Mouse (Mus musculus) neural tube, embryonic 12.5 days (tissue): Measurements from ENCODE around the gene Chrm1. TPM values are rescaled to one million over a fixed set of nuclear protein-coding genes. Genes with fewer than 3 reads are reported as not detected.

Experiments used
- ATAC-seq: fragments of 200-750 bp; cut with Nextera tagmentation; 2 replicates; pipeline ENCODE4 v1.8.0; 2017; ENCODE audit warnings: low read depth, mild to moderate bottlenecking, moderate TSS enrichment, moderate library complexity; ENCODE audit not compliant: low FRiP score
- H3K27ac ChIP-seq: fragments of 300-500 bp; sonication (generic); 2 replicates; pipeline ENCODE4 v1.5.1; 2016
- H3K27me3 ChIP-seq: fragments of 300-500 bp; sonication (generic); replicated peaks from 2 replicates; pipeline ENCODE4 v1.6.1; 2016; ENCODE audit warnings: mild to moderate bottlenecking
- H3K36me3 ChIP-seq: fragments of 300-500 bp; sonication (generic); 2 replicates; pipeline ENCODE4 v1.6.1; 2016; ENCODE audit warnings: mild to moderate bottlenecking
- H3K4me1 ChIP-seq: fragments of 300-500 bp; sonication (generic); 2 replicates; pipeline ENCODE4 v1.6.1; 2016
- H3K4me2 ChIP-seq: fragments of 300-500 bp; sonication (generic); replicated peaks from 2 replicates; pipeline ENCODE4 v1.6.1; 2016; ENCODE audit warnings: mild to moderate bottlenecking
- H3K4me3 ChIP-seq: fragments of 300-500 bp; sonication (generic); 2 replicates; pipeline ENCODE4 v1.5.1; 2016
- H3K9ac ChIP-seq: fragments of 300-500 bp; sonication (generic); 2 replicates; pipeline ENCODE4 v1.6.1; 2016; ENCODE audit warnings: mild to moderate bottlenecking
- H3K9me3 ChIP-seq: fragments of 300-500 bp; sonication (generic); 2 replicates; pipeline ENCODE4 v1.6.1; 2016; ENCODE audit warnings: mild to moderate bottlenecking
- WGBS: fragments of 180-500 bp; shearing (Covaris S2); methylation state at CpG from one replicate; pipeline ENCODE4 v1.1.7; 2016; 5-methylcytosine and 5-hydroxymethylcytosine counted together
- polyA plus RNA-seq: library from polyadenylated mRNA; unstranded; fragments of >200 nt; fragmentation: Nextera tagmentation; extraction: Ambion mirVana; gene quantifications from 2 replicates; pipeline ENCODE4 v1.2.1, GENCODE M21; 2016

The Chrm1 gene
- polyA plus RNA-seq, result 0.17 and 0.20 TPM in 2 replicates

- Histone ChIP-seq H3K27ac (no peak within 1 kb of the TSS), H3K9me3 (no peaks in the 10 kb centered on the region), H3K4me2 (peak within 1 kb of the TSS; percentile 89), H3K9ac (no peak within 1 kb of the TSS), H3K27me3 (no peaks in the 10 kb centered on the region; the same call in 1 of the 2 replicates), H3K36me3 (no peaks in the 10 kb centered on the region), H3K4me1 (peaks cover 9% of the 10 kb centered on the region; the same call in 1 of the 2 replicates), H3K4me3 (no peak within 1 kb of the TSS)
- 81% methylated on average over 9 of the region's 9 CpGs for WGBS
- no peak for ATAC-seq
Measured at GRCm38 (mm10) chr19:8663360-8663839, at the start of gene Chrm1. Gene Chrm1 (plus strand): TSS chr19:8663789.

GRCm38 (mm10) chr19:8614343-8614742 lies 49.2 kb upstream of the Chrm1 start:
- H3K4me3 ChIP-seq, result no peak overlapping the region
- no peak overlapping the region for H3K9ac ChIP-seq
- H3K36me3 ChIP-seq, result no peaks in the 10 kb centered on the region
- no peaks in the 10 kb centered on the region for H3K9me3 ChIP-seq
- WGBS, result 55% methylated on average over 2 of the region's 2 CpGs
- no peak overlapping the region for H3K4me2 ChIP-seq
- H3K27me3 ChIP-seq, result no peaks in the 10 kb centered on the region
- no peaks in the 10 kb centered on the region for H3K4me1 ChIP-seq
- ATAC-seq, result no peak
- no peak overlapping the region for H3K27ac ChIP-seq

- no peak overlapping the region for H3K9ac ChIP-seq
- H3K9me3 ChIP-seq, result no peaks in the 10 kb centered on the region
- WGBS, result 75% methylated on average over 4 of the region's 4 CpGs
- H3K27me3 ChIP-seq, result no peaks in the 10 kb centered on the region
- no peaks in the 10 kb centered on the region for H3K36me3 ChIP-seq
- ATAC-seq, result no peak
- H3K4me3 ChIP-seq, result no peak overlapping the region
- H3K4me2 ChIP-seq, result no peak overlapping the region
- H3K4me1 ChIP-seq, result no peaks in the 10 kb centered on the region
- no peak overlapping the region for H3K27ac ChIP-seq
Measured at GRCm38 (mm10) chr19:8616314-8616713, 47.3 kb upstream of the Chrm1 start.

GRCm38 (mm10) chr19:8617904-8618303 lies 45.7 kb upstream of the Chrm1 start, which contains the start of gene Slc22a6:
Gene Slc22a6 (plus strand): TSS chr19:8618039.
- Histone ChIP-seq H3K27ac (no peak within 1 kb of the TSS), H3K4me3 (no peak within 1 kb of the TSS), H3K4me2 (no peak within 1 kb of the TSS), H3K27me3 (no peaks in the 10 kb centered on the region), H3K9ac (no peak within 1 kb of the TSS), H3K36me3 (no peaks in the 10 kb centered on the region), H3K9me3 (no peaks in the 10 kb centered on the region), H3K4me1 (no peaks in the 10 kb centered on the region)
- ATAC-seq, result no peak
- WGBS, result 24% methylated on average over 7 of the region's 7 CpGs

- 93% methylated on average over 7 of the region's 7 CpGs for WGBS
- ATAC-seq, result no peak
- Histone ChIP-seq H3K9ac (no peak overlapping the region), H3K4me2 (no peak overlapping the region), H3K27ac (no peak overlapping the region), H3K36me3 (no peaks in the 10 kb centered on the region), H3K27me3 (no peaks in the 10 kb centered on the region), H3K4me3 (no peak overlapping the region), H3K4me1 (no peaks in the 10 kb centered on the region), H3K9me3 (no peaks in the 10 kb centered on the region)
Measured at GRCm38 (mm10) chr19:8621098-8621497, 42.5 kb upstream of the Chrm1 start.

- H3K9ac ChIP-seq, result no peak overlapping the region
- no peaks in the 10 kb centered on the region for H3K36me3 ChIP-seq
- no peak overlapping the region for H3K27ac ChIP-seq
- no peak for ATAC-seq
- H3K9me3 ChIP-seq, result no peaks in the 10 kb centered on the region
- WGBS, result 76% methylated on average over 2 of the region's 2 CpGs
- no peaks in the 10 kb centered on the region for H3K27me3 ChIP-seq
- no peak overlapping the region for H3K4me3 ChIP-seq
- no peaks in the 10 kb centered on the region for H3K4me1 ChIP-seq
- H3K4me2 ChIP-seq, result no peak overlapping the region
Measured at GRCm38 (mm10) chr19:8630249-8630648, 33.3 kb upstream of the Chrm1 start.

GRCm38 (mm10) chr19:8630826-8631225 lies 32.8 kb upstream of the Chrm1 start:
- Histone ChIP-seq H3K9ac (no peak overlapping the region), H3K27ac (no peak overlapping the region), H3K9me3 (no peaks in the 10 kb centered on the region), H3K27me3 (no peaks in the 10 kb centered on the region), H3K4me2 (no peak overlapping the region), H3K4me3 (no peak overlapping the region), H3K4me1 (no peaks in the 10 kb centered on the region), H3K36me3 (no peaks in the 10 kb centered on the region)
- 86% methylated on average over 6 of the region's 6 CpGs for WGBS
- ATAC-seq, result no peak

- Histone ChIP-seq H3K4me2 (no peak overlapping the region), H3K27me3 (no peaks in the 10 kb centered on the region), H3K36me3 (no peaks in the 10 kb centered on the region), H3K9ac (no peak overlapping the region), H3K9me3 (no peaks in the 10 kb centered on the region), H3K4me3 (no peak overlapping the region), H3K4me1 (no peaks in the 10 kb centered on the region), H3K27ac (no peak overlapping the region)
- WGBS, result 85% methylated on average over 1 of the region's 1 CpGs
- no peak for ATAC-seq
Measured at GRCm38 (mm10) chr19:8632029-8632428, 31.6 kb upstream of the Chrm1 start.

- Histone ChIP-seq H3K4me1 (no peaks in the 10 kb centered on the region), H3K27ac (no peak overlapping the region), H3K9me3 (no peaks in the 10 kb centered on the region), H3K9ac (no peak overlapping the region), H3K4me3 (no peak overlapping the region), H3K4me2 (no peak overlapping the region), H3K36me3 (no peaks in the 10 kb centered on the region), H3K27me3 (no peaks in the 10 kb centered on the region)
- no peak for ATAC-seq
- WGBS, result 70% methylated on average over 5 of the region's 5 CpGs
Measured at GRCm38 (mm10) chr19:8642086-8642485, 21.5 kb upstream of the Chrm1 start.

GRCm38 (mm10) chr19:8646393-8646792 lies 17.2 kb upstream of the Chrm1 start:
- Histone ChIP-seq H3K9ac (no peak overlapping the region), H3K9me3 (no peaks in the 10 kb centered on the region), H3K4me2 (no peak overlapping the region), H3K27ac (no peak overlapping the region), H3K4me3 (no peak overlapping the region), H3K4me1 (no peaks in the 10 kb centered on the region), H3K36me3 (no peaks in the 10 kb centered on the region), H3K27me3 (no peaks in the 10 kb centered on the region)
- WGBS, result 72% methylated on average over 2 of the region's 2 CpGs
- no peak for ATAC-seq

GRCm38 (mm10) chr19:8655833-8656232 lies 7.8 kb upstream of the Chrm1 start:
- Histone ChIP-seq H3K9ac (no peak overlapping the region), H3K36me3 (no peaks in the 10 kb centered on the region), H3K27me3 (no peaks in the 10 kb centered on the region), H3K27ac (no peak overlapping the region), H3K4me1 (no peaks in the 10 kb centered on the region), H3K4me2 (no peak overlapping the region), H3K9me3 (no peaks in the 10 kb centered on the region), H3K4me3 (no peak overlapping the region)
- ATAC-seq, result no peak

- Histone ChIP-seq H3K4me2 (no peak overlapping the region), H3K9me3 (no peaks in the 10 kb centered on the region), H3K4me3 (no peak overlapping the region), H3K4me1 (no peaks in the 10 kb centered on the region), H3K36me3 (no peaks in the 10 kb centered on the region), H3K27me3 (no peaks in the 10 kb centered on the region), H3K27ac (no peak overlapping the region), H3K9ac (no peak overlapping the region)
- 73% methylated on average over 4 of the region's 4 CpGs for WGBS
- no peak for ATAC-seq
Measured at GRCm38 (mm10) chr19:8656341-8656740, 7.2 kb upstream of the Chrm1 start.

- Histone ChIP-seq H3K9ac (peak overlapping the region; percentile 58), H3K4me2 (peak overlapping the region; percentile 89), H3K27ac (no peak overlapping the region), H3K36me3 (no peaks in the 10 kb centered on the region), H3K27me3 (no peaks in the 10 kb centered on the region; the same call in 1 of the 2 replicates), H3K4me3 (peak overlapping the region; percentile 42), H3K4me1 (peaks cover 9% of the 10 kb centered on the region; the same call in 1 of the 2 replicates), H3K9me3 (no peaks in the 10 kb centered on the region)
- peak; percentile 75 for ATAC-seq
- 2% methylated on average over 35 of the region's 35 CpGs for WGBS
Measured at GRCm38 (mm10) chr19:8661821-8662307, 1.7 kb upstream of the Chrm1 start.
